Mouse (Mus musculus): ENCODE results near the gene Cd28. TPM values are rescaled to one million over a fixed set of nuclear protein-coding genes. Genes with fewer than 3 reads are reported as not detected.

Cd28 gene
- total and polyA plus RNA-seq, 3 experiments, result not detected

- Histone ChIP-seq H3K9ac (ENCODE audit: control insufficient read depth, low read depth, low read length, poor library complexity, severe bottlenecking) (no peak overlapping the region), H3K27ac (ENCODE audit: control insufficient read depth, low read depth, low read length) (no peak overlapping the region), H3K36me3 (ENCODE audit: control insufficient read depth in 1 of 2, insufficient read depth in 2 of 2, low read length in 2 of 2) (no peaks in the 10 kb centered on the region), H3K4me3 (ENCODE audit: control insufficient read depth in 1 of 2, insufficient read depth in 1 of 2, low read depth in 2 of 2, low read length in 2 of 2) (no peak overlapping the region), H3K4me1 (ENCODE audit: control insufficient read depth in 1 of 2, insufficient read depth in 2 of 2, low read length in 2 of 2) (no peaks in the 10 kb centered on the region), H3K79me2 (ENCODE audit: control insufficient read depth, insufficient read depth, low read length, poor library complexity) (no peaks in the 10 kb centered on the region), H3K27me3 (ENCODE audit: control insufficient read depth in 1 of 2, insufficient read depth in 2 of 2, low read length in 2 of 2) (no peaks in the 10 kb centered on the region), H3K9me3 (replicated peaks; ENCODE audit: insufficient read depth, low read length) (no peaks in the 10 kb centered on the region)
- no peak for TF ChIP-seq RCOR1 (IDR thresholded peaks at IDR 0.05; ENCODE audit: low read depth, low read length)
- TF ChIP-seq ZC3H11A (IDR thresholded peaks at IDR 0.05; ENCODE audit: low read depth, low read length), result no peak
- TF ChIP-seq POLR2AphosphoS5 (IDR thresholded peaks at IDR 0.05; ENCODE audit: borderline replicate concordance, low read depth, low read length), result no peak
- no peak for TF ChIP-seq NELFE (IDR thresholded peaks at IDR 0.05; ENCODE audit: low read depth, low read length)
- no peak for TF ChIP-seq GABPA (IDR thresholded peaks at IDR 0.05; ENCODE audit: low read depth, low read length)
- no peak for DNase-seq (ENCODE audit: low read depth, low spot score)
Measured at GRCm38 (mm10) chr1:60723555-60723954, 7.0 kb downstream of the Cd28 start.

DNA sequence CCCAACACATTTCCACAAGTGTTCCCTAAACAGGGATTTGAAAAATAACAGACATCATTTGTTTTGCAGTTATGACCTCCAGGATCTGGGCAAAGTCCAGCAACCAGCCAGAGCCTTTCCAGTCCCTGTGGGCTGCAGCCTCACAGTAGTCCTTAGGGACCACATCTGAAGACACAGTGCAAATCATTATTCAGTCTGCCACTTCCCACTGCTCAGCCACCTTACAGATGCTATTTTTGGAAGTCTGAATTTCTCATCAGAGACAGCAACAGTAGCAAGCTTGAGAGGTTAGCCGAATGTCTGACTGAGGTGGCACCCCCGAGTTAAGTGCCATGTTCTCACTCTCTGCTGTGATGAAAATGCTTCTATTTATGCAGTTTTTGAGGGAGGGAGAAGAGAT, 15.3 kb downstream of the Cd28 start:
- no peaks in the 10 kb centered on the region for H3K27me3 ChIP-seq (ENCODE audit: control insufficient read depth in 1 of 2, insufficient read depth in 2 of 2, low read length in 2 of 2)
- no peak for DNase-seq (ENCODE audit: low read depth, low spot score)
- no peak overlapping the region for H3K9ac ChIP-seq (ENCODE audit: control insufficient read depth, low read depth, low read length, poor library complexity, severe bottlenecking)
- no peak overlapping the region for H3K27ac ChIP-seq (ENCODE audit: control insufficient read depth, low read depth, low read length)
- H3K79me2 ChIP-seq (ENCODE audit: control insufficient read depth, insufficient read depth, low read length, poor library complexity), result no peaks in the 10 kb centered on the region
- H3K36me3 ChIP-seq (ENCODE audit: control insufficient read depth in 1 of 2, insufficient read depth in 2 of 2, low read length in 2 of 2), result no peaks in the 10 kb centered on the region
- TF ChIP-seq MAX (IDR thresholded peaks at IDR 0.05; ENCODE audit: low read length), result no peak
- TF ChIP-seq POLR2A (IDR thresholded peaks at IDR 0.05; ENCODE audit: control insufficient read depth in 1 of 2, insufficient read depth in 1 of 2, low read depth in 1 of 2, low read length in 2 of 2, poor library complexity in 1 of 2), result no peak
- TF ChIP-seq MYB (IDR thresholded peaks at IDR 0.05; ENCODE audit: low read depth, low read length), result no peak
- no peak for TF ChIP-seq E2F4 (IDR thresholded peaks at IDR 0.05; ENCODE audit: borderline replicate concordance, low read depth, low read length)
- TF ChIP-seq POLR2AphosphoS2 (IDR thresholded peaks at IDR 0.05; ENCODE audit: low read length), result no peak
- no peak for TF ChIP-seq CTCF (IDR thresholded peaks at IDR 0.05 in 2 of 3, conservative IDR thresholded peaks at IDR 0.05 in 1 of 3; ENCODE audit: control insufficient read depth in 1 of 3, insufficient read depth in 1 of 3, low read depth in 2 of 3, low read length in 3 of 3, poor library complexity in 1 of 3, severe bottlenecking in 1 of 3)
- TF ChIP-seq GABPA (IDR thresholded peaks at IDR 0.05; ENCODE audit: low read depth, low read length), result no peak
- no peak for TF ChIP-seq UBTF (IDR thresholded peaks at IDR 0.05; ENCODE audit: borderline replicate concordance, insufficient read depth, low read depth, low read length)
- no peak for TF ChIP-seq HCFC1 (IDR thresholded peaks at IDR 0.05; ENCODE audit: low read depth, low read length)
- no peak for TF ChIP-seq ZMIZ1 (IDR thresholded peaks at IDR 0.05; ENCODE audit: low read depth, low read length)
- TF ChIP-seq POLR2AphosphoS5 (IDR thresholded peaks at IDR 0.05; ENCODE audit: borderline replicate concordance, low read depth, low read length), result no peak
- no peak for TF ChIP-seq NELFE (IDR thresholded peaks at IDR 0.05; ENCODE audit: low read depth, low read length)
- no peak for TF ChIP-seq JUND (IDR thresholded peaks at IDR 0.05; ENCODE audit: low read depth, low read length)
- no peak for TF ChIP-seq SIN3A (IDR thresholded peaks at IDR 0.05; ENCODE audit: low read length)
- no peak for TF ChIP-seq GATA1 (IDR thresholded peaks at IDR 0.05; ENCODE audit: low read depth, low read length)
- no peak for TF ChIP-seq RCOR1 (IDR thresholded peaks at IDR 0.05; ENCODE audit: low read depth, low read length)
- no peak overlapping the region for H3K4me3 ChIP-seq (ENCODE audit: control insufficient read depth in 1 of 2, insufficient read depth in 1 of 2, low read depth in 2 of 2, low read length in 2 of 2)
- H3K9me3 ChIP-seq (replicated peaks; ENCODE audit: insufficient read depth, low read length), result no peaks in the 10 kb centered on the region
- no peaks in the 10 kb centered on the region for H3K4me1 ChIP-seq (ENCODE audit: control insufficient read depth in 1 of 2, insufficient read depth in 2 of 2, low read length in 2 of 2)
